Mouse (Mus musculus) leukemia stem cell, adult 10-12 weeks (primary cell): Measurements from ENCODE around the gene Ern2. TPM values are rescaled to one million over a fixed set of nuclear protein-coding genes. Genes with fewer than 3 reads are reported as not detected.

Source experiments
- polyA plus RNA-seq: library from polyadenylated mRNA; stranded (reverse); fragments of >175 nt; gene quantifications from 2 replicates; pipeline ENCODE4 v1.2.3, GENCODE M21; 2012; ENCODE audit warnings: low replicate concordance

Ern2 gene
- not detected in 2 replicates for polyA plus RNA-seq

GRCm38 (mm10) chr7:122186043-122186442, at the start of gene Ern2:
Gene Ern2 (minus strand): TSS chr7:122186207.

GRCm38 (mm10) chr7:122219315-122219801, 33.4 kb upstream of the Ern2 start, which contains the start of gene Chp2:
Gene Chp2 (plus strand): TSS chr7:122219496.

GRCm38 (mm10) chr7:122158915-122159902, 26.8 kb downstream of the Ern2 start, which contains the start of gene Plk1:
Gene Plk1 (plus strand): TSS chr7:122159439.

GRCm38 (mm10) chr7:122132497-122133337, 53.3 kb downstream of the Ern2 start, which contains the start of the genes Palb2 and Dctn5:
Gene Palb2 (minus strand): TSS chr7:122132985.
Gene Dctn5 (plus strand): TSS chr7:122133041.

Other genes with a start within 250 kb of the Ern2 start
- gene Cog7, start 204.5 kb downstream of the Ern2 start, polyA plus RNA-seq, result 5.0 and 6.4 TPM in 2 replicates
- gene Gga2, start 165.0 kb downstream of the Ern2 start, polyA plus RNA-seq, result 71.3 and 115 TPM in 2 replicates
- 19.6 and 43.1 TPM in 2 replicates for gene Ubfd1, start 119.0 kb downstream of the Ern2 start, polyA plus RNA-seq
- 8.2 and 12.2 TPM in 2 replicates for gene Ears2, start 118.9 kb downstream of the Ern2 start, polyA plus RNA-seq
- 807 and 1,445 TPM in 2 replicates for gene Ndufab1, start 84.3 kb downstream of the Ern2 start, polyA plus RNA-seq
- 1.7 and 2.3 TPM in 2 replicates for gene Palb2, start 53.2 kb downstream of the Ern2 start, polyA plus RNA-seq
- gene Dctn5, start 53.2 kb downstream of the Ern2 start, polyA plus RNA-seq, result 4.3 TPM in 2 replicates
- gene Plk1, start 26.8 kb downstream of the Ern2 start, polyA plus RNA-seq, result 91.3 and 152 TPM in 2 replicates
- 0.24 TPM in 2 replicates for gene Chp2, start 33.3 kb upstream of the Ern2 start, polyA plus RNA-seq
- 8.0 and 8.4 TPM in 2 replicates for gene Prkcb, start 102.5 kb upstream of the Ern2 start, polyA plus RNA-seq